Mouse (Mus musculus): ENCODE results near the gene Fam83f. TPM values are rescaled to one million over a fixed set of nuclear protein-coding genes. Genes with fewer than 3 reads are reported as not detected.

Fam83f gene
- total and polyA plus RNA-seq, 3 experiments, result not detected

- DNase-seq (ENCODE audit: low read depth, low spot score), result no peak
- H3K27me3 ChIP-seq (ENCODE audit: control insufficient read depth in 1 of 2, insufficient read depth in 2 of 2, low read length in 2 of 2), result peaks cover 3 to 13% of the 10 kb centered on the region in 2 experiments
- no peak overlapping the region for H3K27ac ChIP-seq (ENCODE audit: control insufficient read depth, low read depth, low read length)
- H3K9me3 ChIP-seq (replicated peaks; ENCODE audit: insufficient read depth, low read length), result no peaks in the 10 kb centered on the region
- no peak overlapping the region for H3K9ac ChIP-seq (ENCODE audit: control insufficient read depth, low read depth, low read length, poor library complexity, severe bottlenecking)
- TF ChIP-seq ZC3H11A (IDR thresholded peaks at IDR 0.05; ENCODE audit: low read depth, low read length) (no peak), GABPA (IDR thresholded peaks at IDR 0.05; ENCODE audit: low read depth, low read length) (no peak)
- H3K36me3 ChIP-seq (ENCODE audit: control insufficient read depth in 1 of 2, insufficient read depth in 2 of 2, low read length in 2 of 2), result peaks cover 0 to 7% of the 10 kb centered on the region in 2 experiments; a peak in 2 of 4 replicates
- no peak overlapping the region for H3K4me3 ChIP-seq (ENCODE audit: control insufficient read depth in 1 of 2, insufficient read depth in 1 of 2, low read depth in 2 of 2, low read length in 2 of 2)
- no peaks in the 10 kb centered on the region for H3K79me2 ChIP-seq (ENCODE audit: control insufficient read depth, insufficient read depth, low read length, poor library complexity)
- peaks cover 2 to 9% of the 10 kb centered on the region in 2 experiments; a peak in 3 of 4 replicates for H3K4me1 ChIP-seq (ENCODE audit: control insufficient read depth in 1 of 2, insufficient read depth in 2 of 2, low read length in 2 of 2)
Observed at GRCm38 (mm10) chr15:80684786-80685602, 13.3 kb downstream of the Fam83f start.

GRCm38 (mm10) chr15:80685603-80685895, 13.9 kb downstream of the Fam83f start:
- Histone ChIP-seq H3K27ac (ENCODE audit: control insufficient read depth, low read depth, low read length) (no peak overlapping the region), H3K27me3 (ENCODE audit: control insufficient read depth in 1 of 2, insufficient read depth in 2 of 2, low read length in 2 of 2) (peaks cover 3 to 13% of the 10 kb centered on the region in 2 experiments)
- TF ChIP-seq POLR2A (IDR thresholded peaks at IDR 0.05; ENCODE audit: control insufficient read depth in 1 of 2, insufficient read depth in 1 of 2, low read depth in 1 of 2, low read length in 2 of 2, poor library complexity in 1 of 2) (no peak), NRF1 (IDR thresholded peaks at IDR 0.05; ENCODE audit: insufficient read depth, low read depth, low read length, poor library complexity, severe bottlenecking) (no peak), NELFE (IDR thresholded peaks at IDR 0.05; ENCODE audit: low read depth, low read length) (no peak), HCFC1 (IDR thresholded peaks at IDR 0.05; ENCODE audit: low read depth, low read length) (no peak), E2F4 (IDR thresholded peaks at IDR 0.05; ENCODE audit: borderline replicate concordance, low read depth, low read length) (no peak), MEF2A (IDR thresholded peaks at IDR 0.05; ENCODE audit: extremely low read depth, insufficient replicate concordance, low read depth, low read length, poor library complexity, severe bottlenecking) (no peak), RAD21 (IDR thresholded peaks at IDR 0.05; ENCODE audit: low read depth, low read length) (no peak), CHD1 (IDR thresholded peaks at IDR 0.05; ENCODE audit: low read depth, low read length) (no peak), TBP (IDR thresholded peaks at IDR 0.05; ENCODE audit: low read depth, low read length) (no peak), ELF1 (IDR thresholded peaks at IDR 0.05; ENCODE audit: low read depth, low read length) (no peak), MAX (IDR thresholded peaks at IDR 0.05; ENCODE audit: low read length) (no peak), GATA1 (IDR thresholded peaks at IDR 0.05; ENCODE audit: low read depth, low read length) (no peak), MYB (IDR thresholded peaks at IDR 0.05; ENCODE audit: low read depth, low read length) (no peak), USF2 (IDR thresholded peaks at IDR 0.05; ENCODE audit: borderline replicate concordance in 1 of 2, insufficient read depth in 1 of 2, low read depth in 1 of 2, low read length in 2 of 2) (no peak), TAL1 (IDR thresholded peaks at IDR 0.05; ENCODE audit: low read length) (no peak), CTCF (IDR thresholded peaks at IDR 0.05 in 2 of 3, conservative IDR thresholded peaks at IDR 0.05 in 1 of 3; ENCODE audit: control insufficient read depth in 1 of 3, insufficient read depth in 1 of 3, low read depth in 2 of 3, low read length in 3 of 3, poor library complexity in 1 of 3, severe bottlenecking in 1 of 3) (no peak), USF1 (IDR thresholded peaks at IDR 0.05; ENCODE audit: low read depth, low read length) (no peak), MAZ (IDR thresholded peaks at IDR 0.05; ENCODE audit: low read depth, low read length) (no peak)

More at GRCm38 (mm10) chr15:80685603-80685895, 13.9 kb downstream of the Fam83f start:
- no peak for DNase-seq (ENCODE audit: low read depth, low spot score)
- Histone ChIP-seq H3K4me1 (ENCODE audit: control insufficient read depth in 1 of 2, insufficient read depth in 2 of 2, low read length in 2 of 2) (peaks cover 2 to 9% of the 10 kb centered on the region in 2 experiments; a peak in 3 of 4 replicates), H3K79me2 (ENCODE audit: control insufficient read depth, insufficient read depth, low read length, poor library complexity) (no peaks in the 10 kb centered on the region), H3K4me3 (ENCODE audit: control insufficient read depth in 1 of 2, insufficient read depth in 1 of 2, low read depth in 2 of 2, low read length in 2 of 2) (no peak overlapping the region), H3K9me3 (replicated peaks; ENCODE audit: insufficient read depth, low read length) (no peaks in the 10 kb centered on the region), H3K9ac (ENCODE audit: control insufficient read depth, low read depth, low read length, poor library complexity, severe bottlenecking) (no peak overlapping the region), H3K36me3 (ENCODE audit: control insufficient read depth in 1 of 2, insufficient read depth in 2 of 2, low read length in 2 of 2) (peaks cover 0 to 7% of the 10 kb centered on the region in 2 experiments; a peak in 2 of 4 replicates)

Measured in MEL (cell line).